Mouse (Mus musculus) left cerebral cortex, postnatal 36 days (tissue): ENCODE data around the gene Slc6a19. TPM values are rescaled to one million over a fixed set of nuclear protein-coding genes. Genes with fewer than 3 reads are reported as not detected.
"Not testable (repeated sequence)": the region's sequence is repeated elsewhere in the genome, so short reads cannot be mapped to it uniquely, and the experiment has no call there.

Source experiments
- DNase-seq, 2 experiments: peaks; one replicate each; pipeline ENCODE4 v3.0.0; 2021 to 2022; ENCODE audit warnings: low spot score in 2 of 2, mixed read lengths in 1 of 2
- intact Hi-C: fragments of 180-260 bp; cut with DNase I; formaldehyde crosslinking; loops from one replicate; pipeline ENCODE4 v1.15.1; 2025
- total RNA-seq, 2 experiments: library from RNA; stranded (reverse); gene quantifications; 2 replicates each; pipeline ENCODE4 v1.2.3; 2021

Slc6a19 gene
- total RNA-seq: under 1 TPM in 1 of 2 experiments, not detected in 1; 0.15 TPM

DNA sequence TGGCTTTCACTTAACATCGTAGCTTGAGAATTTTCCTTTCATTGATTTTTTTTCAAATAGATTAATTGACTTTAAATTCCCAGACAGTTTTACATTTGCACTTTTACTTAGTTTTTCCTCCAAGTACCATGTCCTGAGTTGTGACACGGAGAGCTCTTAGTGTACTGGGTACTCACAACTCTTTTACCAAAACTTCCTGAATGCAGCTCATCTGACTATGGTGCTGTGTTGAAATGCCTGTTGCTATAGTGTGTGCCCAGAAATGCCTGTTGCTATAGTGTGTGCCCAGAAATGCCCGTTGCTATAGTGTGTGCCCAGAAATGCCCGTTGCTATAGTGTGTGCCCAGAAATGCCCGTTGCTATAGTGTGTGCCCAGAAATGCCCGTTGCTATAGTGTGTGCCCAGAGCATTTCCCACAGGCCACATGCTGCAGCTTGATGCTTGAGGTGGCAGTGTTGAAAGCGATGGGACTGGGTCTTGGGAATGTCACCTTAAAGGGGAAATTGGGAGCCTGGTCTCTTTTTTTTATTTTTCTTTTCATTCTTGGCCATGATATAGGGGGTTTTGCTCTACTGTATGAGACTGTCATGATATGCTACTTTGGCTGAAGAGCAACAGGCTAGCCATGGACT, at the start of gene Slc6a19:
Slc6a19 (minus strand) TSS at position 172 of the 632 bp plus-strand sequence.
- intact Hi-C loops: no loop called here
- DNase-seq: no peak

DNA sequence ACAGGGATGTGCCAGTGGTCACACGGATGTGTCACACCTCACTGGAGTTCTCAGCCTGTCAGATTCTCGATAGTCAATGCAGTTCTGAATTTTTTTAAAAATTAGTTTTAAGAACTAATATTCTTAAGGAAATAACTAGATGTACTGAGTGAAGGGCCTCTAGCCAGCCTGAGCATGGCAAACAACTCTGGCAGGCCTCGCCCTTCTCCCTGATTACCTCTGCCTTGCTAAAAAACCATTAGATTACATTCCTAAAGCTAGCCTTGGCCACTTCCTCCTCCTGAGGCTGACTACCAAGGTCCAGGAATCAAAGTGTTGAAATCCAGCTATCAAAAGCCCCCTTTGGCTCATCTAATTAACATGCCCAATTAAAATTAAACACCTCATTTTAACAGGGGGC, 46.6 kb upstream of the Slc6a19 start:
- intact Hi-C loops: no loop called here
- DNase-seq: no peak

DNA sequence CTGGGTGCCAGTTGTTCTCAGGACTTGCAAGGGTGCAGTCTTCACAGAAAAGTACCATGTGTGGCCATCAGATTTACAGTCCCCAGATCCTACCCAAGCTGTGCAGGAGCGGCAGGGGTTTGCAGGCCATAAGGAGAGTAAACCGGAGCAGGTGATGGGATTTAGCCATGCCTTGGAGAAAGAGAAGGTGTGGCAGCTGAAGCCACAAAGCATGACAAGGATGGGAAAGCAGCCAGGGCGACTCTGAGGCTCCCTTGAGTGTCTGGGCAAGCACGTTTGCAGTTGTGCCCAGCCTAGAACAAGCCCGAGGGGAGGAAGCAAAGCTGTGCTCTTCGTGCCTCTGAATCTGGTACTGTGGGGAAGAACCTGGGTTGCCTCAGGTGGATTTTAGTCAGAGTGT, 45.8 kb upstream of the Slc6a19 start:
- no peak for DNase-seq
- intact Hi-C loops: no loop called here

DNA sequence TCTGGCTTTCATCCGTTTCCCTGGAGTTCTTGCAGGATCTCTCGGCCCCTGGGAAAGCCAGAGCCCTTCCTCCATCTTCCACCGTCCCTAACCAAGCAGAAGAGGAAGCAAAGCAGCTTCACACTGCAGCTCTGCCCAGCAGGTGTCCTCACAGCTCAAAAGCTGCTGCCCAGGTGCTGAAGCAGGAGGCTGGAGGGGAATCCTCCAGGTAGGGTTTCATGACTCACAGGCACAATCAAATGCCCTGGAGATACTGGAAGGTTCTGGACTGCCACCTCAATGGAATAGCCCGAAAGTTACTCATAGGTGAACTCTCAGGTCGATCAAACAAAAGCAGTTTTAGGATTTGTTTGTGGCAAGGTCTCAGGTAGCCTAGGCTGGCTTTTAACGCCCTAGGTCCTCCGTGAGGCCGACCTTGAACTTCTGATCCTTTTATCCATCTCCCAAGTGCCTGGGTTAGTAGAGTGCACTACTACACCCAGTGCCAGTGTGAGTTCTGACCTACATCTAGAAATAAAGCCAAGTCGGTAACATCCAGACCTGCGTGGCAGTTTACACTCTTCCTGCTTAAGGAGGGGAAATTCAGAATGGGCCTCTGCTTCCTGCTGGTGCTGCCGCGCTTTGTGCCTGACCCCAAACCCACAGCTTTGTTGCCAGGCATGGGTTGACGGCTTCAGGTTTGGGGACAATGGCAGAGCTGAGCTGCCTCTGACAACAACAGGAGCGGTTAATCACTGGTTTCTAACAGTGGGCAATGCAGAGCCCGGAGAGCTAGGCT, 44.2 kb upstream of the Slc6a19 start:
- DNase-seq: no peak
- intact Hi-C loops: no loop called here

DNA sequence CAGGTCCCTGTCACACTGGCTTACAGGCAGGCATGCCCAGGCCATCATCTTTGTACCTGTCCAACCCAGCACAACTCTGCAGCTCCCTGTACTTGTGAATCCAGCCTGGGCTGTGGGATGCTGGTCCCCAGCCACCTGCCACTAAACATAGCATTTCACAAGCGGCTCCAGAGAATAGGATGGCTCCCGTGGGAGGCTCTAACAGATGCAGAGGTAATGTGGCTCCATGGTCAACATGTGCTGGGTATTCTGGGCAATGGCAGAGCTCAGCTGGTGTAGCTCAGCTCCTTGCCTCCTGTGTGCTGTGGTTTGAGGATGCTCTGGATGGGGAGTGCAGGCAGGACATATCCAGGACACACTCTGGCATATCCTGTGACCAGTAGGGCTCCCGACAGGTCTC, 39.0 kb upstream of the Slc6a19 start:
- peak in 1 of 2 experiments; percentile 27 for DNase-seq
- intact Hi-C loops: no loop called here

DNA sequence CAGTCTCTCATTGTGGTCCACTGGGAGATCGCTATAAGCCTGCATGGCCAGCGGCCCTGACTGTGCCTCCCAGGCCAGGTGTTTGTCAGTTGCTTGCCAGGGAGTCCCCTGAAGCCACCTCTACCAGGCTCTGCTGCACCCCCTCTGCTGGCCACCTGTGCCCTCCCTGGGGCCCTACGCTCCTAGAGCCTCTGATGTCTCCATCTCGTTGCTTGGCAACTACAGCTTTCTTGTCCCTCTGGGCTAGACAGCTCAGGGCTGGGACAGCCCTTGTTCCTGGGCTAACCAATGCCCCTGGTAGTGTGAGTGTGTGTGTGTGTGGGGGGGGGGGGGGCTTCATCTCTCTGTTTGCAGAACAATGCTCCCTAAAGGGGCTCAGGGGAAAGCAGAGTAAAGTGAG, 38.3 kb upstream of the Slc6a19 start:
- intact Hi-C loops: no loop called here
- no peak for DNase-seq

DNA sequence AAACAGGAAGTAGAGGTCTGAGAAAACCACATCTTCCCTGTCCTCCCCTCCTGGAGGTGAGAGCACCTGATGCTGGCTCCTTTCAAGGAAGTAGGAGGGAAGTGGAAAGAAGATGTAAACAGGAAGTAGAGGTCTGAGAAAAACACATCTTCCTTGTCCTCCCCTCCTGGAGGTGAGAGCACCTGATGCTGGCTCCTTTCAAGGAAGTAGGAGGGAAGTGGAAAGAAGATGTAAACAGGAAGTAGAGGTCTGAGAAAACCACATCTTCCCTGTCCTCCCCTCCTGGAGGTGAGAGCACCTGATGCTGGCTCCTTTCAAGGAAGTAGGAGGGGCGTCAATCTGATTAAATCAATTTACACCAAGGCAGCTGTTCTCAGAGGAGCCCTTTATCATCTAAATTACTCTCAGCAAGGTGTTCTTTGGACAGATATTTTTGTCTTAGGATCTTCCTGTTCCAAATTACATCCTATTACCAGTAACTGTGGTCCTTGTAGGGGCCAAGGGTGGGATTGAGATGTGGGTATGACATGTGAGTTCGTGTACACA, 35.8 kb upstream of the Slc6a19 start:
- intact Hi-C loops, DNase-seq: not testable (repeated sequence)

DNA sequence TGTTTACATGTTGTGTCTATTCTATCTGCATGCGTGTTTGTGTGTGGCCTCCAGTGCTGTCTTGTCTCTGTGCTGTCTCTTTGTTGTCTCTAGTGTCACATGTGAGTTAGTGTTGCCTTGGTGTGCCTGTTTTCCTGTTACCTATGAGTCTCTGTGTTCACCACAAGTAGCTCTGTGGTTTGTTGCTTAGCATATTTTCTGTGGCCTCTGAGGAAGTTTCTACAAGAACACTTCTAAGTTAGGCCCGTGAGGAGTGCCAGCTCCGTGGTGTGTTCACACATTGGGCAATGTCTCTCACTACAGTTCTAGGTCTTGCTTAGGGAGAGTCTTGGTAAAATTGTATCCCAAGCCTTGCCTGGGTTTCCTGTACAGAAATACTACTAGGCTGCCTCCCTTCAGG, 32.3 kb upstream of the Slc6a19 start:
- no peak for DNase-seq
- intact Hi-C loops: no loop called here

DNA sequence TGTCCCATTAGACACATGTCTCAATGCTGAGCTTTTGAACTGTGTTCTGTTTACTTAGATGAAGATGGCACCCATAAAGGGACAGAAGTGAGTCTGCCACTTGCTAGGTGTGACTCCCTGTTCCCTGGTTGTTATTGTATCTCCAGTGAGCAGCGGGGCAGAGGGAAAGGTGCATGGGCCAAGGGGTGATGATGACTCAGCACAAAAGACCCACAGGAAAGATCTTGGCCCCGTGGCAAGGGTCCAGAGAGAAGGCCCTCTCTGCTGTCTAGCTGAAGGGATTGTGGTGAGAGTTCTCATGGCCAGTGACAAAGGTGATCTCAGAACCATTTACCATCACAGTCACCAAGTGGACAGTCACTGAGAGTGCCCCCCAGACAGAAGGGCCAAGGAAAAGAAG, 31.3 kb upstream of the Slc6a19 start:
- intact Hi-C loops: no loop called here
- DNase-seq: no peak

DNA sequence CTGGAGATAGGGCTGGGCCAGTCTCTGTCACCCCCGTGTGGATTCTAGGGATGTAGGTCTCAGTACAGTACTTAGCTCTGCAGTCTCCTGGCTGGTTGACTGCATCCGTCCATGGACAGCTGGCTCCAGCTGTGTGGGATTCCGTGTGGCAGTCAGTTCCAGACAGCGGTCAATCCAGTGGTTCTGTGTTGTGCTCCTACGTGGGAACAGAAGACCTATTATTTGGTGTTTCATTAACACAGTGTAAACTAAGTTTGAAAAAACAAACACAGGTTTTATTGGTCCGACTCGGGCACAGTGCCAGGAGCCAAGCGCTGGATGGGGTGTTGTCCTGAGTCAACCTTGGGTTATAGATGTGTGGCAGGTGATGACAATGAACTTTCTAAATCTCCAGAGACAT, 30.6 kb upstream of the Slc6a19 start:
- no peak for DNase-seq
- intact Hi-C loops: no loop called here

DNA sequence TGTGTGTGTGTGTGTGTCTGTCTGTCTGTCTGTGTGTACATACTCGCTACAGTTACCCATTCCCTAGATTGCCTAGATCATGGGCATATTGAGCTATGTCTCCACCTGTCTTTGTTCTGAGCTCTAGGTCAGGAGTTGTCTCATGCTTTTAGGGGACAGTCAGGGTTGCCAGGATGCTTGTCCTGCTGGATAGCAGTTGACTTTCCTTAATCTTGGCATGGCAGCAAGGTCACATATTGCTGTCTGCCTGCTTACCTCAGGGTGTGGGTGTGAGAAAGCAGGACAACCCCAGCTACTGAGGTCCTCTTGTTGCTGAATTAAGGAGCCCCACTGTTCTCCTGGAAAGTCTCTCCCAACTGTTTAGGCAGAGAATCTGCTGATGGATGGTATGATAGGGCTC, 29.7 kb upstream of the Slc6a19 start:
- intact Hi-C loops: no loop called here

DNA sequence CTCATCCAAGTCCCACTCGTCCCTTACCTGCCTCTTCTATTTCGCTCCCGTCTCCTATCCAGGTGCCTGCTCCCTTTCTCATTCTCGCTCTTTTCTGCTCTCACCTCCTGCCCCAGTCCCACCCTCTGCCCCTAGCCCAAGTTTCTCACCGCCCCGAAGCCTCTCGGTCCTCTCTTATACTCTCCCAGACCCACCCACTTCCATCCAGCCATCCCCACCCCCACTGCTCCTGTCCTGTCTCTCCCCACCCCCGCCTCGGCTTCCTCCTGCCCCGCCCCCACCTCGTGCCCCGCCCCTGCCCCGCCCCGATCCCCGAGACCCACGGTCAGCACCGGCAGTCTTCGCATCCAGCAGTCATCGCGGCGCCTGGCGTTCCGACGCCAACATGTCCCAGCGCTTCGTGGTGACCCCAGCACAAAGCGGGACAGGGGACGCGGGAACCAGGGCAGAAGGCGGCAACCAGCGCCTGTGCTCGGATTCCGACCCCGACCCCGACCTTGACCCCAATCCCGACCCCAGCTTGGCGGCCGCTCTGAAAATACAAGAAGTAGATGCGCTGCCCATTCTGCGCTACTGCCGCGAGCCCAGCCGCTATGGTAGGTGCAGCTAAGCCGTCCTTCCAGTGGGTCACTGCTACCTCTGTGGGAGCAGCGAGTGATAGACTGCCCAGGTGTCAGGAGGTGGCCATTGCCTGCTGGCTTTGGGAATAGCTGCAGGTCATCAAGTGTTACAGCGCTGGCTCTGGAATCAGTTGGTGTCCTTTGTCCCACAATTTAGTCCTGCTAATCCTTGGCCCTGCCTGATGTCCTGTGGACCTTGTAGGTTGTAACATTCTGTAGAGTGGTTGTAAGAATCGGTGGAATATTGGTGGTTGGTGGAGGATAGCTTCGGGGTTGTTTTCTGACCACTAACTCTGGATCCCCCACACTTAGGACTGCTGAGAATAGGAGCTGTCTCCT, 28.4 kb upstream of the Slc6a19 start, which contains the start of gene Slc12a7:
Slc12a7 (plus strand) TSS at position 353 of the 959 bp plus-strand sequence.
- intact Hi-C loops: no loop called here
- DNase-seq: no peak

More for the DNA sequence above, 29.7 kb upstream of the Slc6a19 start:
- DNase-seq: no peak

DNA sequence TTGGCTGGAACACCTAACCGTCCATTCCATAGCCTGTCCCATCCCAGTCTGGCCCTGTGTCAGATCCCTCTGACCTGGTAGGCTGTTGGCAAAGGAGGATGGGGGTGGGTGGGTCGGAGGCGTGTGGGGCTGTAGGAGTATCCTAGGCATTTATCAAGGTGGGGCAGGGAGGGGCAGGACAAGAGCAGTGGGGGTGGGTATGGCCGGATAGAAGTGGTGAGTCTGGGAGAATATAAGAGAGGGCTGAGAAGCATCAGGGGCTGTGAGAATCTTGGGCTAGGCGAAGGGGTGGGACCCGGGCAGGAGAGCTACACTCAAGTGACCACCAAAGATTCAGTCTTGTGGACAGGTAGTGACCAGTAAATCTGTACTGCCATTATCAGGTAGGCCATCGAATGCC, 27.6 kb upstream of the Slc6a19 start:
- no peak for DNase-seq
- intact Hi-C loops: no loop called here

DNA sequence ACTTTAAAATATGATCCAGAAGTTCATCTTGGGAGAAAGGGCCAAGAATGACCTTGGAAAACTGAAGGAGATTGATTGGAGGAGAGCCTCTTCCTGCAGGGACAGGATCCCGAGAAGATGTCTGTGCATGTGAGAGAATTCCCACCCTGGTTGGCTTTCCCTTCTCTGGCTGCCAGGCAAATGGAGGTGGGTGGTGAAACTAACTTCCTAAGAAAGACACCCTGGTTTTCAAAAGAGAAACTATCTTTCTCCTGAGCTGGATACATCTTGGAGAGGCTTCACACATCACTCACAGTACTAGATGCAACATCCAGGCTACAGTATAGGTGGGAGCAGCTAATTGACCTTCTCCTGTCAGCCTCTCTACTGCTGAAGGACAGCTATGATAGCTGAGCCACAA, 26.2 kb upstream of the Slc6a19 start:
- no peak for DNase-seq
- intact Hi-C loops: no loop called here

DNA sequence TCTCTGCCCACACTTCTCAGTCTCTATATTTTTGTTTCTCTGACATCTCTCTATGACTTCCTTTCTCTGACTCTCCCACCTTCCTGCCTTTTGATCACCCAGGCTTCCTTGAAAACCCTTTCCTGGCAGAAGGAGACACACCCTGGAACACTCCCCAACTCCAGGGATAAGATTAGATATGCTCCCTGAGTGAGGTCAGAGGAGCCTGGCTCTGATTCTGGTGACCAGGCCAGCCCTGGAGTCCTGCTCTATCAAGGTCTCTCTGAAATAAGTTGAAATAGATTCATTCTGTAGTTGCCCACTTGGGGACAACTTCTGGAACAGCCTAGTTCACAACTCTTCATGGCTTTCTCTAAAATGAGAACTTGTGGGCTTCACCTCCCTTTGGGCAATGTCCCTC, 24.0 kb upstream of the Slc6a19 start:
- no peak for DNase-seq
- intact Hi-C loops: no loop called here

DNA sequence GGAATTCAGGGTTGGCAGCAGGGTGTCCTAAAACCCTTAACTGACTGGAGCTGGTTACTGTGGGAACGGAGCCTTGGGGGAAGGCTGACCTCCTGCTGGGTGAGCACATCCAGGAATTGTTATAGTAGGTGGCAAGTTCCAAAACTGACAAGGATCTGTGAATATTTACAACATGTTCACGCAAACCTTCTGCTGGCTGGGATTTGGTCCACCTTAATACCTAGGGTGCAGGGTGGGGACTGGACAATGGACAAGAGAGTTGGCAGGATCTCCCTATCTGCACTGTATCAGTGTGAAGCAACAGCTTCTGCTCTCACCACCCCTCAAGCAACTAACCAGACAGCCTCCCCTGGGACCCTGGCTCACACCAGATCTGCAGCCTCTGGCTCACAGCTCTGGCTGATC, 23.0 kb upstream of the Slc6a19 start:
- intact Hi-C loops: no loop called here
- DNase-seq: no peak

DNA sequence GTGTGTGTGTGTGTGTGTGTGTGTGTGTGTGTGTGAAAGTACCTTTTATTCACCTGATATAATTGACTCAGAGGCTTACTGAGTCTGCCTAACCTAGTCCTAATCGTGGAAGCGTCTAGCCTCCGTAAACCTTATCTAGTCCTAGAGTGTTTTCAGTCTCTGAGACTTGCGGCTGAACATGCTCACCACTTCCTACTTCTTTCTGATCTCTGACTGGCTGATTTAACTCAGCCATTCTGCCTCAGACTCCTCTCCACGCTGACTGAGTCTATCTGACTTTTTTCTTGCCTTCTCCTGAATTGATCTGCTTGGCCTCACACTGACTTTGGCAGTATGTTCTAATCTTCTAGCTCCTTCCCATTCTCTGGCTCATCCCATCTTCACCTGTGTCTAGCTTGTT, 20.6 kb upstream of the Slc6a19 start:
- intact Hi-C loops: no loop called here

DNA sequence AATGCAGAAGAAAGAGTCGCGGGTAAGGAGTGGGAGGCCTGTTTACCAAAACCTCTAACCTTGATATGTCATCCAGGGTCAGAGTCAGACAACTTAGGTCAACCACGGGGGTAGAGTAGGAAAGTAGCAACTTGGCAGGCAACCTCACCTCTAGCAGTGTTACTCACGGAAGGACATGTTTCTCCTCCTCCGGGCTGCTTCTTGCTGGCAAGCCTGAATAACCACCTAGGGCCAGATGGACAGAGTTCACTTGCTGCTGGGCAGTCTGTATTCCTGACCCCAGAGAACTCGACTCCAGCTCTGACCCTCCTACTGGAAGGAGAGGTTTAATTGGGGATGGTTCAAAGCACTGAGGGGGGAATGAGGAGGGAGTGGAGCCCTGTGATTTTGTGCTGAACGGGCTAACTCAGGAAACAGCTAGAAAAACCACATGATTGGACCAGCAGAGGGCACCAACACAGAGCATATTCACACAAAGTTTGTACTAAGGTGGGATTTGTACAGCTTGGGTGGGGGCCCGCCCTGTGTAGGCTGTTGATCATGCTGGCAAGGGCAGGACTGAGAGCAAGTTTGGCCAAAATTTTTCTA, 18.5 kb upstream of the Slc6a19 start:
- intact Hi-C loops: no loop called here

More for the DNA sequence above, 20.6 kb upstream of the Slc6a19 start:
- DNase-seq: no peak

DNA sequence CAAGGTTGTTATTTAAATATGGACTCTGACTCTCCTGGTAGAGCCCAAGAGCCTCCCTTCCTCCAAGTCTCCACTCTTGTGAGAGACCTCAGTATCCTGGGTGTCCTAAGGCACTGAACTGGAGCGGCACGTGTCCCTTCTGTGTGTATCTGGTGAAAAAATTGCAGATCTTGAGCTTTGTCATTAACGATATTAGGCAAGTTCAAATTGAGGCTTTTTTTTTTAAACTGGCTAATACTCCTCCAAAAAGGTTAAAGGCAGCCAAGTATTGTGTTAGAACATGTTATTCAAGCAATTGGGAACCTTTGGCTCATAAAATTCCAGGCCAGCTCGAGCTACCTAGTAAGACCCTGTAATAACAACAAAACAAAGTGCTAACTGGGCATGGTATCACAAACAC, 15.6 kb upstream of the Slc6a19 start:
- no peak for DNase-seq
- intact Hi-C loops: no loop called here

More for the DNA sequence above, 18.5 kb upstream of the Slc6a19 start:
- peak in 1 of 2 experiments; percentile 19 for DNase-seq
